Mouse (Mus musculus) limb, embryonic 15.5 days (tissue): ENCODE results near the gene Shkbp1. TPM values are rescaled to one million over a fixed set of nuclear protein-coding genes. Genes with fewer than 3 reads are reported as not detected.

Source experiments
- ATAC-seq: fragments of 200-750 bp; cut with Nextera tagmentation; 2 replicates; pipeline ENCODE4 v1.8.0; 2017; ENCODE audit warnings: low read depth, moderate TSS enrichment; ENCODE audit not compliant: insufficient number of reproducible peaks, low FRiP score, low TSS enrichment
- H3K27ac ChIP-seq: fragments of 300-500 bp; sonication (generic); 2 replicates; pipeline ENCODE4 v1.5.1; 2015; ENCODE audit warnings: moderate library complexity, mild to moderate bottlenecking, inconsistent platforms
- H3K27me3 ChIP-seq: fragments of 300-500 bp; sonication (generic); 2 replicates; pipeline ENCODE4 v1.6.1; 2015; ENCODE audit warnings: inconsistent platforms
- H3K36me3 ChIP-seq: fragments of 300-500 bp; sonication (generic); 2 replicates; pipeline ENCODE4 v1.6.1; 2015; ENCODE audit warnings: inconsistent platforms
- H3K4me1 ChIP-seq: fragments of 300-500 bp; sonication (generic); 2 replicates; pipeline ENCODE4 v1.6.1; 2015; ENCODE audit warnings: inconsistent platforms
- H3K4me2 ChIP-seq: fragments of 300-500 bp; sonication (generic); 2 replicates; pipeline ENCODE4 v1.6.1; 2015; ENCODE audit warnings: mild to moderate bottlenecking, inconsistent platforms
- H3K4me3 ChIP-seq: fragments of 300-500 bp; sonication (generic); 2 replicates; pipeline ENCODE4 v1.5.1; 2015; ENCODE audit warnings: mild to moderate bottlenecking, inconsistent platforms
- H3K9ac ChIP-seq: fragments of 300-500 bp; sonication (generic); 2 replicates; pipeline ENCODE4 v1.6.1; 2015; ENCODE audit warnings: inconsistent platforms
- H3K9me3 ChIP-seq: fragments of 300-500 bp; sonication (generic); 2 replicates; pipeline ENCODE4 v1.6.1; 2016; ENCODE audit warnings: inconsistent platforms
- WGBS: fragments of 180-500 bp; shearing (Covaris S2); methylation state at CpG from one replicate; pipeline ENCODE4 v1.1.7; 2015; 5-methylcytosine and 5-hydroxymethylcytosine counted together
- polyA plus RNA-seq: library from polyadenylated mRNA; unstranded; fragments of >200 nt; fragmentation: Nextera tagmentation; extraction: Ambion mirVana; gene quantifications from 2 replicates; pipeline ENCODE4 v1.2.1, GENCODE M21; 2015

The Shkbp1 gene
- polyA plus RNA-seq, 1 experiment from 2014 or later, result 36.4 TPM

- 19% methylated on average over 13 of the region's 13 CpGs for WGBS
- peaks cover 36% of the 10 kb centered on the region for H3K27me3 ChIP-seq
- peaks cover 33% of the 10 kb centered on the region for H3K36me3 ChIP-seq
- H3K4me3 ChIP-seq, result no peak overlapping the region
- H3K4me1 ChIP-seq, result peaks cover 13% of the 10 kb centered on the region
- H3K27ac ChIP-seq, result no peak overlapping the region
- H3K9ac ChIP-seq, result no peak overlapping the region
- no peak overlapping the region for H3K4me2 ChIP-seq
- no peaks in the 10 kb centered on the region for H3K9me3 ChIP-seq
- ATAC-seq, result no peak
These were observed 33.5 kb downstream of the Shkbp1 start for GRCm38 (mm10) chr7:27322291-27322690.

GRCm38 (mm10) chr7:27319411-27319810, 36.4 kb downstream of the Shkbp1 start:
- Histone ChIP-seq H3K27me3 (peaks cover 12% of the 10 kb centered on the region), H3K27ac (no peak overlapping the region), H3K4me1 (no peaks in the 10 kb centered on the region), H3K9ac (no peak overlapping the region), H3K36me3 (peaks cover 31% of the 10 kb centered on the region), H3K9me3 (no peaks in the 10 kb centered on the region), H3K4me3 (no peak overlapping the region), H3K4me2 (no peak overlapping the region)
- 92% methylated on average over 22 of the region's 22 CpGs for WGBS
- ATAC-seq, result no peak

GRCm38 (mm10) chr7:27315958-27316357, 39.9 kb downstream of the Shkbp1 start:
- peaks cover 34% of the 10 kb centered on the region for H3K36me3 ChIP-seq
- H3K27me3 ChIP-seq, result 0 out of 2 replicates have a peak, but pooled peaks cover 3% of the 10 kb centered on the region
- 0 out of 2 replicates have a peak, but pooled peaks have one; percentile 60 for ATAC-seq
- H3K4me3 ChIP-seq, result no peak overlapping the region
- H3K9me3 ChIP-seq, result no peaks in the 10 kb centered on the region
- no peaks in the 10 kb centered on the region for H3K4me1 ChIP-seq
- no peak overlapping the region for H3K27ac ChIP-seq
- WGBS, result 32% methylated on average over 7 of the region's 7 CpGs
- H3K4me2 ChIP-seq, result no peak overlapping the region
- H3K9ac ChIP-seq, result no peak overlapping the region

- Histone ChIP-seq H3K36me3 (peaks cover 28% of the 10 kb centered on the region), H3K9ac (no peak overlapping the region), H3K27ac (no peak overlapping the region), H3K4me3 (no peak overlapping the region), H3K27me3 (peaks cover 7% of the 10 kb centered on the region; the same call in 1 of the 2 replicates), H3K4me2 (no peak overlapping the region), H3K9me3 (no peaks in the 10 kb centered on the region), H3K4me1 (peaks cover 10% of the 10 kb centered on the region)
- WGBS, result 88% methylated on average over 3 of the region's 3 CpGs
- no peak for ATAC-seq
These were observed 41.4 kb downstream of the Shkbp1 start for GRCm38 (mm10) chr7:27314393-27314792.

- H3K9me3 ChIP-seq, result no peaks in the 10 kb centered on the region
- peaks cover 20% of the 10 kb centered on the region for H3K36me3 ChIP-seq
- H3K4me2 ChIP-seq, result no peak overlapping the region
- no peak overlapping the region for H3K9ac ChIP-seq
- H3K4me3 ChIP-seq, result no peak overlapping the region
- peaks cover 16% of the 10 kb centered on the region for H3K4me1 ChIP-seq
- WGBS, result 86% methylated on average over 12 of the region's 12 CpGs
- H3K27ac ChIP-seq, result no peak overlapping the region
- H3K27me3 ChIP-seq, result peaks cover 7% of the 10 kb centered on the region; the same call in 1 of the 2 replicates
- ATAC-seq, result no peak
These were observed 44.1 kb downstream of the Shkbp1 start for GRCm38 (mm10) chr7:27311651-27312284.

GRCm38 (mm10) chr7:27310996-27311535, 44.8 kb downstream of the Shkbp1 start:
- 37% methylated on average over 8 of the region's 8 CpGs for WGBS
- no peak overlapping the region for H3K4me3 ChIP-seq
- no peak overlapping the region for H3K4me2 ChIP-seq
- peaks cover 20% of the 10 kb centered on the region for H3K36me3 ChIP-seq
- H3K4me1 ChIP-seq, result peaks cover 16% of the 10 kb centered on the region
- no peak overlapping the region for H3K9ac ChIP-seq
- no peaks in the 10 kb centered on the region for H3K9me3 ChIP-seq
- no peak for ATAC-seq
- peaks cover 7% of the 10 kb centered on the region; the same call in 1 of the 2 replicates for H3K27me3 ChIP-seq
- H3K27ac ChIP-seq, result no peak overlapping the region

- H3K4me2 ChIP-seq, result peak overlapping the region; percentile 22
- no peak overlapping the region for H3K9ac ChIP-seq
- no peaks in the 10 kb centered on the region for H3K9me3 ChIP-seq
- ATAC-seq, result no peak
- H3K27me3 ChIP-seq, result peaks cover 7% of the 10 kb centered on the region; the same call in 1 of the 2 replicates
- H3K27ac ChIP-seq, result no peak overlapping the region
- H3K36me3 ChIP-seq, result peaks cover 26% of the 10 kb centered on the region
- WGBS, result 10% methylated on average over 17 of the region's 17 CpGs
- no peak overlapping the region for H3K4me3 ChIP-seq
- H3K4me1 ChIP-seq, result peaks cover 16% of the 10 kb centered on the region
These were observed 45.5 kb downstream of the Shkbp1 start for GRCm38 (mm10) chr7:27310306-27310705.

GRCm38 (mm10) chr7:27309832-27310231, 46.0 kb downstream of the Shkbp1 start:
- Histone ChIP-seq H3K9ac (no peak overlapping the region), H3K36me3 (peaks cover 29% of the 10 kb centered on the region), H3K4me1 (peaks cover 16% of the 10 kb centered on the region), H3K27ac (no peak overlapping the region), H3K4me3 (no peak overlapping the region), H3K4me2 (no peak overlapping the region), H3K27me3 (peaks cover 7% of the 10 kb centered on the region; the same call in 1 of the 2 replicates), H3K9me3 (no peaks in the 10 kb centered on the region)
- WGBS, result 63% methylated on average over 3 of the region's 3 CpGs
- ATAC-seq, result no peak

GRCm38 (mm10) chr7:27308821-27309549, 46.8 kb downstream of the Shkbp1 start:
- Histone ChIP-seq H3K4me3 (peak overlapping the region; percentile 33), H3K27ac (0 out of 2 replicates have a peak overlapping the region, but pooled peaks have one; percentile 27), H3K9me3 (no peaks in the 10 kb centered on the region), H3K9ac (no peak overlapping the region), H3K4me2 (peak overlapping the region; percentile 52), H3K36me3 (peaks cover 23% of the 10 kb centered on the region), H3K27me3 (peaks cover 7% of the 10 kb centered on the region; the same call in 1 of the 2 replicates), H3K4me1 (peaks cover 16% of the 10 kb centered on the region)
- 0 out of 2 replicates have a peak, but pooled peaks have one; percentile 36 for ATAC-seq
- WGBS, result 9% methylated on average over 28 of the region's 28 CpGs

GRCm38 (mm10) chr7:27307551-27307950, 48.3 kb downstream of the Shkbp1 start:
- Histone ChIP-seq H3K36me3 (peaks cover 9% of the 10 kb centered on the region; the same call in 1 of the 2 replicates), H3K4me2 (no peak overlapping the region), H3K27me3 (peaks cover 7% of the 10 kb centered on the region; the same call in 1 of the 2 replicates), H3K4me3 (no peak overlapping the region), H3K4me1 (peaks cover 16% of the 10 kb centered on the region), H3K9ac (no peak overlapping the region), H3K9me3 (no peaks in the 10 kb centered on the region), H3K27ac (no peak overlapping the region)
- WGBS, result 69% methylated on average over 9 of the region's 9 CpGs
- ATAC-seq, result no peak

- peaks cover 7% of the 10 kb centered on the region; the same call in 1 of the 2 replicates for H3K27me3 ChIP-seq
- H3K36me3 ChIP-seq, result peaks cover 9% of the 10 kb centered on the region; the same call in 1 of the 2 replicates
- H3K4me3 ChIP-seq, result no peak overlapping the region
- H3K4me1 ChIP-seq, result peaks cover 21% of the 10 kb centered on the region
- no peak overlapping the region for H3K9ac ChIP-seq
- H3K4me2 ChIP-seq, result no peak overlapping the region
- H3K27ac ChIP-seq, result no peak overlapping the region
- no peaks in the 10 kb centered on the region for H3K9me3 ChIP-seq
- no peak for ATAC-seq
- WGBS, result 77% methylated on average over 24 of the region's 24 CpGs
These were observed 49.4 kb downstream of the Shkbp1 start for GRCm38 (mm10) chr7:27306161-27307160.
